Mouse (Mus musculus): ENCODE data around the gene Crebrf. TPM values are rescaled to one million over a fixed set of nuclear protein-coding genes. Genes with fewer than 3 reads are reported as not detected.
A peak's percentile ranks its signal among the peaks of the same experiment; 100 is the strongest.

Gene Crebrf
- polyA plus RNA-seq, 1 experiment = 1.7 TPM

DNA sequence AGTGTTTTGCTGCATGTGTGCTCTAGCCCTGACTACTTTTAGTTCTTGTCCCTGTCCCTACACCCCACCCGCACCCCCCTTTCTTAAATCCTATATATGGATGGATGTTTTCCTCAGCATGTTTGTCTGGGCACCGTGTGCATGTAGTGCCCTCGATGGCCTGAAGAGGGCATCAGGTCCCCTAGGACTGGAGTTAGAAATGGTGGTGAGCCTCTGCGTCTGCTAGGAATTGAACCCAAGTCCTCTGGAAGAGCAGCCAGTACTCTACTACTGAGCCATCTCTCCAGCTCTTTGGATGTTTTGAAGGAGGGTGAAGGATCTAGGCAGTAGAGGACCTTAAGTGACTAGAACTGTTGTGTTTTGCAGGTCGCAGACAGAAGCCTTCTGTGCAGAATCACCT is 16.6 kb upstream of the Crebrf start:
- TF ChIP-seq GATA1 (IDR thresholded peaks at IDR 0.05; ENCODE audit: low read length) = no peak

DNA sequence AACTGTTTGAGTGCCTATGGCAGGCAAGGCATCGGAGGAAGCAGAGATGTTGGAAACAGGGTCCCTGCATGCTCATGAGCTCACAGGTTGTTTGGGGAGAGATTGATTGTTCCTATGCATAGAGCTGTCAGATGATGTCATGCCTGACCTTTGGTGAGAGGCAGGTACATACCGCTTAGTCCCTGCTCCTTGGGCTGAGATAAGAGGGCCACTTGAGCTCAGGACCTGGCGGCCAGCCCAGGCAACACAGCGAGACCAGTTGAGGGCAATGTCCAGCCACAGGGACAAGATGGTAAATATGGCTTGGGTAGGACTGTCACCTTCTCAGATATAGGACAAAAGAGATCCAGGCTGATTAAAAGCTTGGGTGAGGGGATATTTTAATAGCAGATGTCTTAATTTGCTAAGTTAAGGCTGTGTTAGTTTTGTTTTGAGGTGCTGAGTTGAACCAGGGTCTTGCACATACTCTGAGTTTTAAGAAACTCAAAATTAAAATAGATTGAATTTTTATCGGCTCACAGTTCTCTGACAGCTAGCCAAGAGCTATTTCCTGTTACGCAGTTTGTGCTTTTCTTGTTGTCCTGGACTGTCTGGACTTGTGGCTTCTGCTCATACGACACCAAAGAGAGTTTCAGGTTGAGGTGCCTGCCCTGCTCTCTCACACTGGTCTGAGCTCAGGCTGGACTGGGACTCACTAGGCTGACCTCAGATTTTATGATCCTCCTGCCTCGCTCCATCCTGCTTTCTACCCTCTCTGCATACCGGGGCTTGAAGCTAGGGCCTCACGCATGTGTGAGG is 15.4 kb upstream of the Crebrf start:
- no peak for TF ChIP-seq GATA1 (IDR thresholded peaks at IDR 0.05; ENCODE audit: low read length)

DNA sequence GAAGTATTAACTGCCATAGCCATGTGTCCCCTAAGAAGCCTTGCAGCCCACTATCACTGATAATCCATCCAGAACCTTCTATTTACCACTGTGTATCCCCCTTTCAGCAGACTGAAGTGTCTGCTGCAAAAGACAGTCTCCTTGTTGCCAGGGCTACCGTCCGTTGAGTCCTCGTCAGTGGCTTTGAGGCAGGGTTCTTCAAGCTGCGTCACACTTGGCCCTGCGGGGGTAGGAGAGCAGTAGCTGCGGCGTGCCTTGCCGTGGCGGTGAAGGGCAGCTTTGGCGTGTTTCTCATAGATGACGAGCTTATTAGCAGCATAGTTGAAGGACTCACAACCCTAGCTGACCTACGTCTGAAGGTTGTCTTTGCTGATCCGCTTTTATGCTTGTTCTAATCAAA is 13.9 kb upstream of the Crebrf start:
- no peak for TF ChIP-seq GATA1 (IDR thresholded peaks at IDR 0.05; ENCODE audit: low read length)

DNA sequence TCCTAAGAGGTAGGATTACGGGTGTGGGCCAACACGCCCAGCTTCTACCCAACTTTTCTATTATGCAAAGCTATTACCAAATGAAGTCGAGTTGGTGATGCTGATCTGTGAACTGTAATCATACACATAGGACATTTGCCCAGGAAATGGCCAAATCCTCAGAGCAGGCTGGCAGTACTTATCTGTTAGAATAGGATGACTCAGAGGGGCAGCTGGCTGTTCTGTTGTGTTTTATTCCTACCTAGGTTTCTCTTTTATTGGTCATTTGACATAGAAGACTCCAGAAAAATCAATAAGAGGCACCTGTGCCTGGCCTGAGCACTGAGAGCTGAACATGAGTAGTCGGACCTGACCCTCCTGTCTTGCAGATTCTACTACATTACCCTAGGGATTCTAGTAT is 12.8 kb upstream of the Crebrf start:
- TF ChIP-seq GATA1 (IDR thresholded peaks at IDR 0.05; ENCODE audit: low read length) = no peak

DNA sequence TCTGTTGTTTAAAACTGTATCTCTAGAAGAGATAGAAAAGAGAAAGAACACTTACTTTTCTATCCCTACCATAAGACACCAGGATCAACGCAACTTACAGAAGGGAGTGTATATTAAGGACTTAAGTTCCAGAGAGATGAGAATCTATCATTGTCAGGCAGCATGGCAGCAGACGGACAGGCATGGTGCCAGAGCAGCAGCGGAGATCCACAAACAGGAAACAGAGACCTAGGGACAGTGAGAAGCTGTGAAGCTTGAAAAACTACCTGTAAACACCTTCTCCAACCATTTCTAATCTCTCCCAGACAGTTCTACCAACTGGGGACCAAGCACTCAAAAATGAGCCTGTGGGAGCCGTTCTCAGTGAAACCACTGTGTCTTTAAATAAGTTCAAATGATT is 11.8 kb upstream of the Crebrf start:
- no peak for TF ChIP-seq GATA1 (IDR thresholded peaks at IDR 0.05; ENCODE audit: low read length)

DNA sequence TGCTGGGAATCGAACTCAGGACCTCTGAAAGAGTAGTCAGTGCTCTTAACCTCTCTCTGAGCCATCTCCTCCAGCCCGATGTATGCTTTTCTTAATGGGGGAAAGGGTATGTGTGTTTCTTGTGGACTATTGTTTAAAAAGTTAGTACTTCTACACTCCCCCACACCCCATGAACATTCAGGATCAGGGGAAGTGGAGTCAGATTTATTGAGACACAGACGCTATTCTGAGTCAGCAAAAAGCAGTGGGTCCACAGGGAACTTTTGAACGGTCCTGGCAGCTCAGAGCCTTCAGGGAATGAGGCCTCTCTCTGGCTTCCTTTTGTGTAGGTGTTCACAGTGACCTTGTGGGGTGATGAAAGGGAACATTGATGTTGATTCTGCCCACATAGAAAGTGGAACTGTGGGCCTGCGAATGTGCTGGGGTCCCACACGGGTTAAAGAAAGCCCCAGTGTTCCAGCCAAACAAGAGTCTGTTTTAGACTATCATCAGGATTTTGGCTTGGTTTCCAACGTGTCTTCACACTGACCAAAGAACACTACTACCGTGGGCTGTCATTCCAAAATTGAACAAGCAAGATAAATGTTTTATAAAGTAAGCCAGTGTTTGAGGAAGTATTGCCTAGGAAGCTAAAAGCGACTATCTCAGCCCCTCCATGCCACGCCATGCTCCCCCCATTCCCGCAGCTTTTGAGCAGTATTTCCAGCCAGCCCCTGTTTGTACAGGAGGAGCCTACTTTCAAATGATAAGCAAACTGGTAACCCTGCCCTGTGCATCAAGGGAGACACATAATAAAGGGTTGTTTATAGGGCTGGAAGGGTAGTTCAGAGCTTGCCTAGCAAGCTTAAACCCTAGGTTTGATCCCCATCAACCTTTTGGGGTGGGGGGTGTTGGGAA is 9.7 kb upstream of the Crebrf start:
- no peak for TF ChIP-seq GATA1 (IDR thresholded peaks at IDR 0.05; ENCODE audit: low read length)

DNA sequence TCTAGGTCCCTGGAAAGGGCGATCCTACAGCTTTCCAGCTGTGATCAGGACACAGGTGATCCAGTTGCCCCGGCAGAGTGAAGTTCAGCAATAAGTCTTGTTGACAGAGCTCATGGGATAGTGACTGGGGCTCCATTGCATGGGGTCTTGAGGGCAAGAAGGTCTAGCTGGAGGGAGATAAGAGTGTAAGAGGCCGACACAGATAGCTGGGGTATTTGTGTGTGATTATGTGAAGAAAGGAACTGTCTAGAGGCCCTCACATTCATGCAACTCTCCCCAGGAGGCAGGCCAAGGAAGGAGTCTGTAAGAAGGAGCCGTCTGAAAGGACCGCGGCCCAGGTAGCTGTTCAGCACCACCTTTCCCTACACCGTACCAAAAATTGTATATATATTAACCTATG is 8.4 kb upstream of the Crebrf start:
- TF ChIP-seq GATA1 (IDR thresholded peaks at IDR 0.05; ENCODE audit: low read length) = no peak

DNA sequence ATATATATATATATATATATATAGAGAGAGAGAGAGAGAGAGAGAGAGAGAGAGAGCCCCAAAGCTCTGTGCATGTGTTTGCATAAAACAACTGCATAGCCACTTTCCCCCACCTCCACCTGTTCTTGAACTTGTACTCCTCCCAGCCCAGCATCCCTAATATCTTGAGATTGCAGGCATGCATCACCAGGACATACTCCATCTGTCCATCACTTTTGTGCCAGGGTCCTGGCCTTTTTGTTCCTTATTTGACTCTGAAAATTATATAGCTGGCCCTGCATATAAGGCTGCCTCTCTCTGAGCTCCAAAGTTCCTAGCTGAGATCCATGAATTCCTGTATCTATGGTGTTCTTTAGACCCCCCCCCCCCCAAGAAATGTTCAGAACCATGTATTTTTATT is 7.0 kb upstream of the Crebrf start:
- no peak for TF ChIP-seq GATA1 (IDR thresholded peaks at IDR 0.05; ENCODE audit: low read length)

DNA sequence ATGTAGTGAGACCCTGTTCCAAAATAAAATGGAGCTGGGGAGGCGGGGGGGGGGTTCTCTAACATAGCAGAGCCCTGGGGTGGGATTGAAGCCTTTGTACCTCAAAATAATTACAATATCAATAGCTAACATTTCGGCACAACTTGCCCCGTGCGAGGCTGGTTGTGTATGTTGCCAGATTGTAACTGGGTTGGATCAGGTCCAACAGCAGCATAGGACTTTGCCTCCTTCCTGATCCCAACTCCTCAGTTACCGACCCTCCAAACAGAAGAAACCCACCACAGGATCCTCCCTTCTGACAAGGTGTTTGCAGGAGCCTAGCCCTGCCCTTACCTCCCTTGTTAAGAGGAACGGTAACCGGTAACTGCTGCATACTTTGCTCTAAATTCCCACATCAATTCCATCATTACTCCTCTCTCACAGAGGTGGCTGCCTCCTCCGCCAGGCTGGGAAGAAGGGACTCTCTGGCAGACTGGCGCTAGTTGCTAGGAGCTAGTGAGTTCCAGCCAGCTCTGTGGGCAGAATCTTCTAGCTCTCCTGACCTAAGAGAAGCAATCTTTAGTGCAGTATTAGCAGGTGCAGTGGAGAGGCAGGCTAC is 6.4 kb upstream of the Crebrf start:
- TF ChIP-seq GATA1 (IDR thresholded peaks at IDR 0.05; ENCODE audit: low read length) = no peak

DNA sequence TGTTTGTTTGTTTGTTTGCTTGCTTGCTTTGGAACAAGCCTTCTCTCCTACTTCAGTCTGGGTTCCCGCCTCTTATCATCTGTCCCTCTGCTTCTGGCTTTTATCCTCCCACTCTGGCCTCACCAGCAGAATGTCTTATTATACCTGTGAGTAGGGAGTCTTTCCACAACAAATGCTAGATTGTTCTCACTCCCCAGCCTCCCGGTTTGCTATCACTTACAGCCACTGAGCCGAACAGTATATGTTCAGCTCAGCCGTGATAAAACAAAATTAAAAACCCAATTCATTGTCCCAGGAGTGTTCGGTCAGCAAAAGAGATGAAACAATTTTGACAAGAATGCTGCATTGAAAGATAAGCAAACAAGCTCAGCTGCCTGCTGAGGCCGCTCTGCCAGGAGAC is 5.4 kb upstream of the Crebrf start:
- TF ChIP-seq GATA1 (IDR thresholded peaks at IDR 0.05; ENCODE audit: low read length) = no peak

DNA sequence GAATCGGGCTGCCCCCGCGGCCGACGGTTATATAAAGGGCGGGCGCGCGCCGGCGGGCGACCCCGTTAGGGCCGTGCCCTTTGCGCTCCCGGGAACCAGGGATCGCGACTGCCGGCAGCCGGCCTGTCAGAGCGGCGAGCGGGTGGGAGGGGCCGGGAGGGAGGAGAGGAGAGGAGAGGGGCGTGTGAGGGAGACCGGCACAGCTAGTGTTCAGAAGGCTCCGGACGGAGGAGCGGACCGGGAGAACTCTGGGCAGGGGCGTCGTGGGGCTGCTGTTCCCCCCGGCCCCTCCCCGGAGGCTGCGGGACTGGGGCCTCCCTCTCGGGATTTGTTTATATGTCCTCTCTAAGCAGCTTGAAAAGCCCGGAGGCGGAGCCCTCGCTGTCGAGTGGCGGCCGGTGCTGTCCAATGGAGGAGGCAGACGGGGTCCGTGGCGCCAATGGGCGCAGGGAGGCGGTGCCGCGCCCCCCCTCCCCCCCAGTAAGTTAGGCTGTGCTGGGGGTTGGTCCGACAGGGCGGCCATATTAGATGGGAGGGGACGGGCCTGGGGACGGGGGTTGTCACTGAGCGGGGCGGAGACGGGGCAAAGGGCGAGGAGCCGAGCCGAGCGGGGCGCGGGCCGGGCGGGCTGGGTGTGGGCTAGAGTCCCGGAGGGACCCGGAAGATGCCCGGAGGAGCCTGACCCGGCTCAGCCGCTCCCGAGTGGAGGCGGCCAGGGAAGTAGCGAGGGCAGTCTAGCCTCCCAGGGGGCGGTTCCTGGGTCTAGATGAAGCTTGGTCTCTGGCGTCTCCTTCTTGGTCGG is 667 bp downstream of the Crebrf start:
- TF ChIP-seq GATA1 (IDR thresholded peaks at IDR 0.05; ENCODE audit: low read length) = no peak

DNA sequence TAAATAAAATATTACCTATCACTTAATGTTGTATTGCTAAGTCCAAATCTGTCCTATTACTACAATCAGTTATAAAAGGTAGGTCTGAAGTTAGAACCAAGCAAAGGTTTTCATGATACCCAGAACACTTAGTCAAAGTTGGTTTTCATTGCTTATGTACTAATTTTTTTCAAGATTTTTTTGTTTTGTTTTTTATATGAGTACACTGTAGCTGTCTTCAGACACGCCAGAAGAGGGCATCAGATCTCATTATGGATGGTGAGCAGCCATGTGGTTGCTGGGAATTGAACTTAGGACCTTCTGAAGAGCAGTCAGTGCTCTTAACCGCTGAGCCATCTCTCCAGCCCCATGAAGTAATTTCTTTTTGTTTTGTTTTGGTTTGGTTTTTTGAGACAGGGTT is 2.4 kb downstream of the Crebrf start:
- TF ChIP-seq GATA1 (IDR thresholded peaks at IDR 0.05; ENCODE audit: low read length) = no peak

DNA sequence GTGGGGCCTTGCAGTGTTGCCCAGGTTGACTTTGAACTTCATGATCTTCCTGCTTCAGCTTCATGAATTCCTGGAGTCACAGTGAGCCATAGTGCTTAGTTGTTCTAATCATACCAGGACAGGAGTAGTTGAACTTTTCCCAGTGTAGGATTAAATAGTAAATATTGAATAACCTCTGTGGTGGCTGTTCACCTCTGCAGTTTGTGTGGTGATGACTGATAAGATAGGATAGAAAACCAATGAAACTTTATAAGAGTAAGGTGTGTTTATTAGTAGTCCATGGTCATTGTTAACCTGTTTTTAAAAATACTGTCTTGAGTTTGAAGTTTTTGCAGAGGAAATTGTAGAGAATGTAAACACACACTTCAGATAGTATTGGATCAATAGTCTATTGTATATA is 4.0 kb downstream of the Crebrf start:
- no peak for TF ChIP-seq GATA1 (IDR thresholded peaks at IDR 0.05; ENCODE audit: low read length)

DNA sequence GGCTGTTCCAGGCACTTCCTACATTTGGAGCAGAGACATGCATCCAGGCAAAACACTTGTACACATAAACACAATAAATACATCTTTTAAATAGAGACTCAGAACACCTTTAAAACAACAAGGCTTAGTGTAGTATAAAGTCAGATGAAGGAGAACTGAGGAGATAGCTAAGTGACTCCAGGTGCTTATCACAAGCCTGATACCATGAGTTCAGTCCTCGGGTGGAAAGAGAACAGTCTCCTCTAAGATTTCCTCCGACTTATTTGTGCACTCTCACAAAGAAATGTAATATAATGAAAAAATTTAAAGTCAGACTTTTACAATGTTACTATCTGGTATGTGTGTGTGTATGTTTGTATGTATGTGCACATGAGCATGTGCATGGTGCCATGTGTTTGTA is 6.4 kb downstream of the Crebrf start:
- peak; percentile 10 for TF ChIP-seq GATA1 (IDR thresholded peaks at IDR 0.05; ENCODE audit: low read length)

DNA sequence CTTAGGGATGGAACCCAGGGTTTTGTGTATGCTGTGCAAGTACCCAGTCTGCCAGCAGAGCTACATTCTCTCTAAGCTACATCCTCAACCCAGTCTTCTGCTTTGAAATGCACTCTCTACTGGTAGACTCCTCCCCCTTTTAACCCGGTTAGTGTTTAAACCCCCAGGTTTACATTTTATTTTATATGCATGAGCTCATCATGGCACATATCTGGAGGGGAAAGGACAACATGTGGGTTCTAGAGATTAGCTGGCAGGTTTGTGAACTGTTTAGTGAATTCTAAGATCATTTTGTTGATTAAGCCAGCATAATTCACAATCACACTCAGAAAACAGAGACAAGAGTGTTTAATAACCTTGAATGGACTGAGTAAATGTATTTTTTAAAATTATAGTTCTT is 9.3 kb downstream of the Crebrf start:
- peak; percentile 46 for TF ChIP-seq GATA1 (IDR thresholded peaks at IDR 0.05; ENCODE audit: low read length)
